Mouse (Mus musculus): ENCODE data around the gene Actr10.

- TF ChIP-seq POLR2A (IDR thresholded peaks at IDR 0.05; ENCODE audit: insufficient read length, low read depth) (no peak), POLR2AphosphoS2 (IDR thresholded peaks at IDR 0.05; ENCODE audit: insufficient read length, low read depth) (no peak), MYOD1 (IDR thresholded peaks at IDR 0.05; ENCODE audit: control insufficient read depth in 1 of 3, insufficient read length in 2 of 3, low read depth in 2 of 3) (no peak), CEBPB (IDR thresholded peaks at IDR 0.05; ENCODE audit: insufficient read depth, poor library complexity, severe bottlenecking) (no peak), E2F4 (IDR thresholded peaks at IDR 0.05; ENCODE audit: insufficient read depth) (no peak)
Measured at GRCm38 (mm10) chr12:70973831-70974230, 36.2 kb downstream of the Actr10 start.

All from myocyte (in vitro differentiated cells).